ENCODE assay signal across 9 mouse cellular contexts in the genomic region with DNA sequence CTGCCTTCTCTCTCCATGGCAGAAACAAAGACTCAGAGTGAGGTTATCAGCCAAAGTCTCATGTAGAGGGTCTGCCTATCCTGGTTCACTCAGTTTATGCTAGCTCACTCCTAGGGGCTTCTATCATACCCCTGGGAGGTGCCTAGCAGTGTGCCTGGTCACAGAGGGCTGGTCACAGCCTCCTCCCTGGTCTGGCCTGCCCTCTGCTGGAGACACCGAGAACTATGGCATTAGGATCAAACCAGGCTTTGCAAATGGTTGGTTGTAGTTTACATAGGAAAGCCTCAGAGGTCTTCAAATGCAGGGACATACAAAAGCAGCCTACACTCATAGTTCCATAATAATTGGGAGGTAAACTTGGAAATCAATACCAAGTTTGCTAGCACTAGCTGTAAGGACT. TPM values are rescaled to one million over a fixed set of nuclear protein-coding genes. Genes with fewer than 3 reads are reported as not detected.
DNase-seq lines count a peak whose midpoint lies in the region; ATAC-seq and TF ChIP-seq lines count a peak whose summit lies in the region.
"Had no signal": no experiment of that assay in that cellular context is flagged by ENCODE, and none has a peak within 500 bp of the region (broad histone marks: within the 10 kb centered on the region; RNA-seq: fewer than 3 reads in every experiment).

No protein-coding gene starts in this region.

- no peaks in the 10 kb centered on the region for H3K4me1 ChIP-seq in heart, embryonic 12.5 days (replicated peaks)
- H3K4me1 ChIP-seq in neural tube, embryonic 11.5 days (ENCODE audit: control insufficient read depth, insufficient read depth, low read length), result no peaks in the 10 kb centered on the region
- no peaks in the 10 kb centered on the region for H3K4me1 ChIP-seq in hindbrain, embryonic 13.5 days (replicated peaks)

- no peak overlapping the region for H3K4me3 ChIP-seq in heart, embryonic 12.5 days
- no peak overlapping the region for H3K4me3 ChIP-seq in neural tube, embryonic 11.5 days (ENCODE audit: low read depth, low read length)
- H3K4me3 ChIP-seq in hindbrain, embryonic 13.5 days, result no peak overlapping the region

- H3K36me3 ChIP-seq in heart, embryonic 12.5 days, result no peaks in the 10 kb centered on the region
- H3K36me3 ChIP-seq in neural tube, embryonic 11.5 days (ENCODE audit: control insufficient read depth, insufficient read depth, low read length), result no peaks in the 10 kb centered on the region
- H3K36me3 ChIP-seq in hindbrain, embryonic 13.5 days, result no peaks in the 10 kb centered on the region

- no peak for TF ChIP-seq POLR2A in brain, embryonic 14.5 days (IDR thresholded peaks at IDR 0.05; ENCODE audit: borderline replicate concordance, extremely low read depth, insufficient read depth, insufficient read length, poor library complexity, severe bottlenecking)

- DNase-seq in heart, postnatal 4 days, result peak; percentile 70
- DNase-seq in urinary bladder, postnatal 14 days (ENCODE audit: low spot score), result peak; percentile 50
- DNase-seq in urinary bladder, postnatal 10 days (ENCODE audit: low spot score), result no peak
- DNase-seq in brain, embryonic 14.5 days (ENCODE audit: low read depth), result peak; percentile 8
- peak; percentile 38 for DNase-seq in neural tube, embryonic 11.5 days (ENCODE audit: low spot score)

- ATAC-seq in heart, embryonic 12.5 days (ENCODE audit: insufficient number of reproducible peaks, low FRiP score), result no peak
- ATAC-seq in granulocyte monocyte progenitor cell, adult 5-6 weeks (replicated peaks; ENCODE audit: poor library complexity, severe bottlenecking), result peak; percentile 62; the same call in 1 of the 2 replicates
- no peak for ATAC-seq in neural tube, embryonic 11.5 days (ENCODE audit: insufficient read depth, low FRiP score, low TSS enrichment)
- ATAC-seq in hindbrain, embryonic 13.5 days (ENCODE audit: low FRiP score), result no peak

- no peak overlapping the region for H3K27ac ChIP-seq in heart, embryonic 12.5 days (ENCODE audit: poor library complexity, severe bottlenecking)
- no peak overlapping the region for H3K27ac ChIP-seq in neural tube, embryonic 11.5 days (ENCODE audit: low read depth, low read length)
- no peak overlapping the region for H3K27ac ChIP-seq in hindbrain, embryonic 13.5 days

- no peaks in the 10 kb centered on the region for H3K9me3 ChIP-seq in heart, embryonic 12.5 days (replicated peaks)
- no peaks in the 10 kb centered on the region for H3K9me3 ChIP-seq in neural tube, embryonic 11.5 days (ENCODE audit: control insufficient read depth, low read length)
- no peaks in the 10 kb centered on the region for H3K9me3 ChIP-seq in hindbrain, embryonic 13.5 days

- 6% methylated on average over 1 of the region's 1 CpGs for WGBS in heart, embryonic 12.5 days
- 10% methylated on average over 1 of the region's 1 CpGs for WGBS in neural tube, embryonic 11.5 days
- WGBS in hindbrain, embryonic 13.5 days, result 9% methylated on average over 1 of the region's 1 CpGs

- peaks cover 20% of the 10 kb centered on the region; the same call in 1 of the 2 replicates for H3K27me3 ChIP-seq in heart, embryonic 12.5 days (replicated peaks)
- no peaks in the 10 kb centered on the region for H3K27me3 ChIP-seq in neural tube, embryonic 11.5 days (ENCODE audit: control insufficient read depth, insufficient read depth, low read length)
- 0 out of 2 replicates have a peak, but pooled peaks cover 3% of the 10 kb centered on the region for H3K27me3 ChIP-seq in hindbrain, embryonic 13.5 days

- no peak overlapping the region for H3K9ac ChIP-seq in heart, embryonic 12.5 days
- H3K9ac ChIP-seq in neural tube, embryonic 11.5 days (ENCODE audit: low read length), result no peak overlapping the region
- H3K9ac ChIP-seq in hindbrain, embryonic 13.5 days, result no peak overlapping the region

- TF ChIP-seq CTCF in brain, embryonic 14.5 days (IDR thresholded peaks at IDR 0.05; ENCODE audit: borderline replicate concordance, extremely low read depth, insufficient read depth, insufficient read length), result peak; percentile 73

- H3K4me2 ChIP-seq in heart, embryonic 12.5 days, result no peak overlapping the region
- no peak overlapping the region for H3K4me2 ChIP-seq in neural tube, embryonic 11.5 days (ENCODE audit: low read depth)
- no peak overlapping the region for H3K4me2 ChIP-seq in hindbrain, embryonic 13.5 days

RNA-seq across cellular contexts. Expression of a gene that starts 2.4 kb away (rescaled TPM):
- 10 to 100 TPM; 11.1 to 15.7 TPM for total RNA-seq in heart, postnatal 4 days (2021)
- not detected in 2 replicates for polyA plus RNA-seq in heart, embryonic 12.5 days (2016; fragmentation: Nextera tagmentation; extraction: Ambion mirVana)
- polyA plus RNA-seq in brain, embryonic 14.5 days (2012; rRNA removed), result 0.62 and 2.5 TPM in 2 replicates
- total RNA-seq in granulocyte monocyte progenitor cell, adult 5-6 weeks (2014; fragmentation: Nextera tagmentation), result not detected in 2 replicates
- not detected in 2 replicates for total RNA-seq in granulocyte monocyte progenitor cell, adult 5-6 weeks (2017)
- polyA plus RNA-seq in neural tube, embryonic 11.5 days (2014; fragmentation: Nextera tagmentation; extraction: Ambion mirVana), result not detected in 2 replicates
- 0.14 TPM in 1 of 2 replicates, not detected in the other for polyA plus RNA-seq in hindbrain, embryonic 13.5 days (2015; fragmentation: Nextera tagmentation; extraction: Ambion mirVana)

RNA-seq across cellular contexts. Expression of a gene that starts 5.3 kb away (rescaled TPM):
- total RNA-seq in heart, postnatal 4 days (2021), result under 1 TPM in 1 of 2 experiments, not detected in 1; 0.24 TPM
- not detected in 2 replicates for polyA plus RNA-seq in heart, embryonic 12.5 days (2016; fragmentation: Nextera tagmentation; extraction: Ambion mirVana)
- polyA plus RNA-seq in brain, embryonic 14.5 days (2012; rRNA removed), result 0.45 and 0.72 TPM in 2 replicates
- total RNA-seq in granulocyte monocyte progenitor cell, adult 5-6 weeks (2014; fragmentation: Nextera tagmentation), result not detected in 2 replicates
- total RNA-seq in granulocyte monocyte progenitor cell, adult 5-6 weeks (2017), result not detected in 2 replicates
- polyA plus RNA-seq in neural tube, embryonic 11.5 days (2014; fragmentation: Nextera tagmentation; extraction: Ambion mirVana), result 0.37 and 0.46 TPM in 2 replicates
- polyA plus RNA-seq in hindbrain, embryonic 13.5 days (2015; fragmentation: Nextera tagmentation; extraction: Ambion mirVana), result 0.85 and 0.90 TPM in 2 replicates

RNA-seq across cellular contexts. Expression of a gene that starts 18.4 kb away (rescaled TPM):
- total RNA-seq in heart, postnatal 4 days (2021), result 1 to 10 TPM; 3.9 to 6.7 TPM
- polyA plus RNA-seq in heart, embryonic 12.5 days (2016; fragmentation: Nextera tagmentation; extraction: Ambion mirVana), result not detected in 2 replicates
- polyA plus RNA-seq in brain, embryonic 14.5 days (2012; rRNA removed), result 0.06 TPM in 1 of 2 replicates, not detected in the other
- not detected in 2 replicates for total RNA-seq in granulocyte monocyte progenitor cell, adult 5-6 weeks (2014; fragmentation: Nextera tagmentation)
- not detected in 2 replicates for total RNA-seq in granulocyte monocyte progenitor cell, adult 5-6 weeks (2017)
- not detected in 2 replicates for polyA plus RNA-seq in neural tube, embryonic 11.5 days (2014; fragmentation: Nextera tagmentation; extraction: Ambion mirVana)
- polyA plus RNA-seq in hindbrain, embryonic 13.5 days (2015; fragmentation: Nextera tagmentation; extraction: Ambion mirVana), result 0.08 TPM in 1 of 2 replicates, not detected in the other
- polyA plus RNA-seq: liver, embryonic 16.5 days had no signal

RNA-seq across cellular contexts. Expression of a gene that starts 45.3 kb away (rescaled TPM):
- not detected for total RNA-seq in heart, postnatal 4 days (2021)
- polyA plus RNA-seq in heart, embryonic 12.5 days (2016; fragmentation: Nextera tagmentation; extraction: Ambion mirVana), result not detected in 2 replicates
- not detected in 2 replicates for polyA plus RNA-seq in brain, embryonic 14.5 days (2012; rRNA removed)
- not detected in 2 replicates for total RNA-seq in granulocyte monocyte progenitor cell, adult 5-6 weeks (2014; fragmentation: Nextera tagmentation)
- not detected in 2 replicates for total RNA-seq in granulocyte monocyte progenitor cell, adult 5-6 weeks (2017)
- not detected in 2 replicates for polyA plus RNA-seq in neural tube, embryonic 11.5 days (2014; fragmentation: Nextera tagmentation; extraction: Ambion mirVana)
- polyA plus RNA-seq in hindbrain, embryonic 13.5 days (2015; fragmentation: Nextera tagmentation; extraction: Ambion mirVana), result not detected in 2 replicates
- polyA plus RNA-seq: liver, embryonic 16.5 days had no signal

RNA-seq across cellular contexts. Expression of a gene that starts 55.3 kb away (rescaled TPM):
- not detected for total RNA-seq in heart, postnatal 4 days (2021)
- not detected in 2 replicates for polyA plus RNA-seq in heart, embryonic 12.5 days (2016; fragmentation: Nextera tagmentation; extraction: Ambion mirVana)
- polyA plus RNA-seq in brain, embryonic 14.5 days (2012; rRNA removed), result not detected in 2 replicates
- not detected in 2 replicates for total RNA-seq in granulocyte monocyte progenitor cell, adult 5-6 weeks (2014; fragmentation: Nextera tagmentation)
- total RNA-seq in granulocyte monocyte progenitor cell, adult 5-6 weeks (2017), result not detected in 2 replicates
- not detected in 2 replicates for polyA plus RNA-seq in neural tube, embryonic 11.5 days (2014; fragmentation: Nextera tagmentation; extraction: Ambion mirVana)
- not detected in 2 replicates for polyA plus RNA-seq in hindbrain, embryonic 13.5 days (2015; fragmentation: Nextera tagmentation; extraction: Ambion mirVana)
- polyA plus RNA-seq: liver, embryonic 16.5 days had no signal
